Mouse (Mus musculus): ENCODE results near the gene Ogdh. TPM values are rescaled to one million over a fixed set of nuclear protein-coding genes. Genes with fewer than 3 reads are reported as not detected.

Gene Ogdh
- total RNA-seq, 2 experiments from 2014 or later = 620 to 834 TPM

DNA sequence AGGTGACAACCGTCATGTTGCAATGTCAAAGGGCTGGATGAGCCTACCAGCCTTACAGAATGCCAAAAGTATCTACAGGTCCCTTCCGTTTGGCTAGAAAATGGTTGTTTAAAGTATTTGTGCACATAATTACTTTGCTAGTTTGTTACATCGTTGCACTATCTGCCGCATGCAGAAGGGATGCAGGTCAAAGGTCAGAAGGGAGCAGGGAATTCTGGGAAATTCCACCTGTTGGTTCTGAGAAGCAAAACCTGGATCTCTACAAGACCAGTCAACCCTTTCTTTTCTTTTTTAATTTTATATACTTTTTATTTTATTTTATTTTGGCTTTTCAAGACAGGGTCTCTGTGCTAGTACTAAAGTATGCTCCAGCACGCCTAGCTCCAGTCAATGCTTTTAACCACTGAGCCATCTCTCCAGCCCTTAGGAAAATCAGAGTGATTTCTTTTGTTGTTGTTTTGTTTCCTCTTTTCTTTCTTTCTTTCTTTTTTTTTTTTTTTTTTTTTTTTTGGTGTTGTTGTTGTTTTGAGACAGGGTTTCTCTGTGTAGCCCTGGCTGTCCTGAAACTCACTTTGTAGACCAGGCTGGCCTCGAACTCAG is 96.8 kb downstream of the Ogdh start:
- intact Hi-C loops (cut with DNase I) = no loop called here
- peak overlapping the region; percentile 97 for H3K4me3 ChIP-seq
- no peak for TF ChIP-seq CTCF (IDR thresholded peaks at IDR 0.05)
- no peak for DNase-seq
- peak overlapping the region; percentile 96 for H3K27ac ChIP-seq

DNA sequence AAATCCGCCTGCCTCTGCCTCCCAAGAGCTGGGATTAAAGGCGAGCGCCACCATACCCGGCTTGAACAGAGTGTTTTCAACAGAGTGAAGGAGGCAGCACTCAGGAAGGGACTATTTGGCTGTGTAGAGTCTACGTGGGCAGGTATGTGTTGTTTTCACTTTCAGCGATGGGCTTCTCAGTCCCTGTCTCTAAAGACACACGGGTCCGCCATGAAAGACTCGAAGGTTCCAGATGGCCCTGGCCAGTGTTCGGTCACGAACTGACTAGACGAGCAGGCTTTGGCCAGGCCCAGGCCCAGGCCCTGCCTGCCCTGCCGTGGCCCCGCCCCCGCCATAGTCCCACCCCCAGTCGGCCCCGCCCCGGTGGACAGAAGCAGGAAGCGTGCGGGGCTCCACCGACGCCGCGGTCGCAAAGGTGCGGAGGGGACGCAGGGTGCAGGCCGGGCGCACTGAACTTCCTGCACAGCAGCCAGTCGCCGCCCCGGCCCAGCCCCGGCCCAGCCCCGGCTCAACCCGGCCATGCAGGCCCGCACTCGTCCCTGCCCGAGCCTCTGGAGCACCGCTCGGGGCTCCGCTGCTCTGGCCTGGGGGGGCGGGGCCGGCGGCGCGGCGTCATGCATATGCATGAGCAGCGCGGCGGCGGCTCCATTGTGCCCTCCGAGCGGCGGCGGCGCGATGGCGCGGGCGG is 97.4 kb downstream of the Ogdh start, which contains the start of gene Zmiz2:
Zmiz2 (plus strand) TSS at position 349 of the 688 bp plus-strand sequence.
- intact Hi-C loops (cut with DNase I) = no loop called here
- peak within 1 kb of the TSS; percentile 96 for H3K27ac ChIP-seq
- TF ChIP-seq CTCF (IDR thresholded peaks at IDR 0.05) = no peak
- peak within 1 kb of the TSS; percentile 97 for H3K4me3 ChIP-seq
- DNase-seq = peak; percentile 98

DNA sequence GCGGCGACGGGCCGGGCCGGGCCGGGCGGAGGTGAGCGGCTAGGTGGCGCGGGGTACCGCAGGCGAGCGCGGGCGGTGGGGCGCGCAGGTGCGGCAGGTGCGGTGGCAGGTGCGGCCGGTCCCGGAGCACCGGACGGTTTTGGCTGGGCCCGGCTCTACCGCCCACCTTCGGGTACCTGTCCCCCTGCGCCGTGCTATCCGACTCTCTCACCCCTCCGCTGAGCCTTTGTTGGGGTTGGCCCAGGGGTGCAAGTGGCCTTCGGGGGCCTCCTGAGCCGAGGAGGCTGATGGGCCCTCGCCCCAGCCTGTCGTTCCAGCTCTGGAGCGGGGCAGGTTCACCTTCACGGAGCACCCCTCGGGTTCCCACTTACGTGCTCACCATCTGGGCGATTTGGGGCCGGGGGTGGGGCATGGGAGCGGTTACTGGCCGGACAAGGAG is 98.1 kb downstream of the Ogdh start:
- Histone ChIP-seq H3K4me3 (peak overlapping the region; percentile 97), H3K27ac (peak overlapping the region; percentile 87)
- intact Hi-C loops (cut with DNase I) = no loop called here
- no peak for TF ChIP-seq CTCF (IDR thresholded peaks at IDR 0.05)
- DNase-seq = peak; percentile 50

DNA sequence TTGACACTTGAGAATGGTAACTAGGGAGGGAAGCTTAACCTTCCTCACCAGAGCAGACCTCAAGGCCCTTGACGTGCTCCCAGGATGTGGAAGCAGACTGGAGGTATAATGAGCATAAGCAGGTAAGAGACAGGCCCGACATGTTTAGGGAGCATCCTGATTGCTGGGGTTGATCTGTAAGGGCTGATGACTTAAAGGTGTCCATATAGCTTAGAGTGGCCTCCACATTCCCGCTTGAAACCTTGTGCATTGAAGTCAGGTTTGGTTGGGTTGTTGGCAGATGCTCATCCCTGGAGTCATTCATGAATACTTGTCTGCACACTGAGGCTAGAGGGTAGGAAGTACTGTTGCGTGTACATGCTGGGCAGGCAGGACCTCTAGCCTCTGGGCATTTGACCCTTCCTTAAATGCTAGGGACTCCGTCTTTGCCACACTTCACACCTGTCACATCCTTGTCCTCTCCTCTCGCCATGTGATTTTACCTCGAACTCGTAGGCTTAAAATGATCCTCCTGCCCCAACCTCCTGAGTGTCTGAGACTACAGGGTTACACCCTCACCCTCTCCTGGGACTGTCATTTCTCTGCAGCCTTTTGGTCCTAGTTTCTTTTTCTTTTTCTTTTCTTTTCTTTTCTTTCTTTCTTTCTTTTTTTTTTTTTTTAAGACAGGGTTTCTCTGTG is 99.1 kb downstream of the Ogdh start:
- no peak for TF ChIP-seq CTCF (IDR thresholded peaks at IDR 0.05)
- peak overlapping the region; percentile 87 for H3K27ac ChIP-seq
- intact Hi-C loops (cut with DNase I) = no loop called here
- peak overlapping the region; percentile 97 for H3K4me3 ChIP-seq
- DNase-seq = no peak

DNA sequence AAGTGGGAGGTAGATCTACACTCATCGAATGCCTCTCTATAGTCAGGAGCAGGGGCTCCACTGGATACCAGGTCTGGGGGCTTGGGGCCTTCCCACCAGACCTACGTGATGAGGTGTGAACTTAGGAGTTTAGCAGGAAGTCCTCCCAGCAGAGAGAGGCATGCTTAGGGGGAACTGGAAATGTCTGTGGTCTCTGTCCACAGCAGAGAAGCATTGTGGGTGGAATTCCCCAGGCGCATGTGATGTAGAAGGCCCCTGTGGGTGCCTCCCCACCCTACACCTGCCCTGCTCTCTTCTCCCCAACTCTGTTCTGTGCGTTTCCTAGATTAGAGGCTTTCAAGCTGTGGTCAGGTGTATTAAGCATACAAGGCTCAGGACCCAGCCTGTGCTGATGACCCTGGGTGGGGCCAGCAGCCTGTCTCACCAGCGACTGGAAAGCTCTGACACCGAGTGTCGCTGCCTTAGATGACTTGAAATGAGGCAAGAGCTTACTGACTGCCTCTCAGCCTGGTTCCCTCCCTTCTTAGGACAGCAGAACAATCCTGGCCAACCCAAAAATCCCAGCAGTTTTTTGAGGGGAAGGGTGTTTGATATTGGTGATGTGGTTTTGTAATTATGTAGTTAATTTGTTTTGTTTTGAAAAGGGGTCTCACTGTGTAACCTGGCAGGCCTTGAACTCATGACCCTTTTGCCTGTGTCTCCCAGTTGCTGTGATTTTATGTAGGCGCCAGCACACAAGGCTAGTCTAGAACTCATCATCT is 100.3 kb downstream of the Ogdh start:
- intact Hi-C loops (cut with DNase I) = no loop called here
- H3K27ac ChIP-seq = peak overlapping the region; percentile 28
- TF ChIP-seq CTCF (IDR thresholded peaks at IDR 0.05) = no peak
- no peak overlapping the region for H3K4me3 ChIP-seq
- DNase-seq = no peak

DNA sequence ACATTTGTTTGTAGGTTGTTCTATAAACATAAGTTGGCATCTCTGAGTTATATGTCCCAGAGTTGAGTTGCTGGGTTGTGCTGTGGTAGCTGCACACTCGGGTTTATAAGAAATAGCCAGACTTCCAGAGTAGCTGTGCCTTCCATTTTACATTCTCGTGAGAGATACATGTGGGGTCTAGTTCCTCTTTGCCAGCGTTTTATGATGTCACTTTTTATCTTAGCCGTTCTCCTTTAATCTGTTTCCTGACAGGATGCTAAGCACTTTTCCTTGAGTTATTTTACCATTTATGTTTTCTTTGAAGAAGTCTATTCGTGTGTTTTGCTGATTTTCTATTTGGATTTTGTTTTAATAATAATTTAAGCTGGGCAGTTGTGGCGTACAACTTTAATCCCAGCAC is 101.4 kb downstream of the Ogdh start:
- DNase-seq = no peak
- intact Hi-C loops (cut with DNase I) = no loop called here
- Histone ChIP-seq H3K4me3 (no peak overlapping the region), H3K27ac (0 out of 2 replicates have a peak overlapping the region, but pooled peaks have one; percentile 13)
- TF ChIP-seq CTCF (IDR thresholded peaks at IDR 0.05) = no peak

DNA sequence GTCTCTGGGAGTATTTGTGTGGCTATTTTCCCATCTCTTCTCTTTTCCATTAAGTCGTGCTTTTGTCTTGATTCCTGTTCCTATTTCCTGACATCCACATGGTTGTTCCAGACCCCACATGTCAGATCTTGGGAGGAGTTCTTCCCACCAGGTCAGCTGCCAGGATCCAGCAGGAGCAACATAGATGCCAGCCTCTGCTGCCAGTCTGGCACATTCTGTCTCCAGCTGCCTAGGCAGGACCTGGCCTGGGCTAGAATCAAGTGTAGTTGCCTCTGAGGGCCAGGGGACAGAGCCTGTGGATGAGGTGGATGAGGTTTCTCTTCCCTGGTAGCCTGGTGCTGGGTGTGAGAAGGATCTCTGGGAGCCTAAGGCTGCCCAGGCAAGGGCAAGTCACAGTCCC is 102.4 kb downstream of the Ogdh start:
- Histone ChIP-seq H3K27ac (peak overlapping the region; percentile 77), H3K4me3 (no peak overlapping the region)
- no peak for TF ChIP-seq CTCF (IDR thresholded peaks at IDR 0.05)
- DNase-seq = peak; percentile 76
- intact Hi-C loops (cut with DNase I) = no loop called here

DNA sequence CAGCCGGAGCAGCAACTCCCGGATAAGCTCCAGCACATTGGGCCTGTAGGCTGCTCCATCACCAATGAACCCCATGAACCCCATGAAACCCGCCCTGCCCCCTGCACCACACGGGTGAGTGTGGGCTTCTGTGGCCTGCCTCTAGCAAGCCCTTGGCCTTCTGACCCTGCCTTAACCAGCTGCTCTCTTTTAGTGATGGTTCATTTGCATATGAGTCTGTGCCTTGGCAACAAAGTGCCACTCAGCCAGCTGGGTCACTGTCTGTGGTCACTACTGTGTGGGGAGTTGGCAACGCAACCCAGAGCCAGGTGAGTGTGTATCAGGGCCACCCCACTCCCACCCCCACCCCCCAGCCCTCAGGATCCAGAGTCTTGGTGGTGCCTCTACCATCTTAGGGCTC is 104.1 kb downstream of the Ogdh start:
- no peak for DNase-seq
- no peak overlapping the region for H3K27ac ChIP-seq
- no peak for TF ChIP-seq CTCF (IDR thresholded peaks at IDR 0.05)
- intact Hi-C loops (cut with DNase I) = no loop called here
- no peak overlapping the region for H3K4me3 ChIP-seq

DNA sequence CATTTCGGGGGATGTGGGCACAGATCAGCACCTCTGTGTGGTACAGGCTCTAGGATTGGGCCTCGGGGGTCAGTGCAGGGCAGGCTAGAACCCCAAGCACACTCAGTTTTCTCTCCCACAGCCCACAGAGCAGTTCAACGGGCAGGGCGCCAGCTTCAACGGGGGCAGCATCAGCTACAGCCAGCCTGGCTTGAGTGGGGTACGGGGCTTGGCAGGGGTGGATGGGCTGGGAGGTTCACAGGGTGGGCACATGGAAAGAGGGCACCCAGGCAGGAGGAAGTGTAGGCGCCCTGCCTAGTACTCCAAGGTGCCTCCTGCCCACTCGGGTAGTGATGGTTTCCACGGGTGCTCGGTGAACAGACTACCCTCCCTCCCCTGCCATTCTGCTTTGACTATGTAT is 106.7 kb downstream of the Ogdh start:
- TF ChIP-seq CTCF (IDR thresholded peaks at IDR 0.05) = no peak
- DNase-seq = no peak
- Histone ChIP-seq H3K27ac (no peak overlapping the region), H3K4me3 (no peak overlapping the region)
- intact Hi-C loops (cut with DNase I) = no loop called here

DNA sequence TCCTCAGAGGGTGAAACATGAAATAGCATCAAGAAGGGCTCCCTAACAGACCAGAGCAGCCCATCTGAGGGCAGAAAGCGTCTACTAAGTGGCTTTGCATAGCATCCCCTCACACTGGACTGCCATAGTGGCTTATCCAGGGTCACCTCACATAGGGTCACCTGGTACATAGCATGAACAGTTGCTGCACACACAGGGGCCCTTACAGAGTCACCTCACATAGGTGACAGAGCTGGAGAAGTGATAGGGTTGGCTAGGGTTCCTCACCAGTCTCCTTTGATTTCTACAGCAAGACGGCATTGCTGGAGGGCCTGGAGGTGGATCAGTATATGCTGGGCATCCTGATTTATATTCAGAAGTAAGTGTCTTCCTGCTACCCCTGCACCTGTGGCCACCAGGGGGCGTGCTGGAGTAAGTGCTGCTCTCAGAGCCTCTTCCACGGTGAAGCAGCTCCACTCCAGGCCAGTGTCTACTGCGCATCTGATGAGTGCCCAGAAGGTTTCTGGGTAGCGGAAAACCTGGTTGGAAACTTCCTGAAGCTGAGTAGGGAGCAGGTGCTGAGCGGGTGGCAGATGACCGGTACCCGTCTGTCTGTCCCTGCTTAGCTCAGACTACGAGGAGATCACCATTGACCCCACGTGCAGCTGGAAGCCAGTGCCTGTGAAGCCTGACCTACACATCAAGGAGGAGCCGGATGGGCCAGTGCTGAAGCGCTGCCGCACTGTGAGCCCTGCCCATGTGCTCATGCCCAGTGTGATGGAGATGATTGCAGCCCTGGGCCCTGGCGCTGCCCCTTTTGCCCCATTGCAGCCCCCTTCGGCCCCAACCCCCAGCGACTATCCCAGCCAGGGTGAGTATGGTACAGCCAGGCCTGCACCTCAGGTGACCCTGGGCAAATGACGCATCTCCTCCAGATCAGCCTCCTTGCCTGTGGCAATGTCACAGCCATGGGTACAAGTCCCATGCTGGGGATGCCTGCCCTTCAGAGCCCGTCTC is 111.4 kb downstream of the Ogdh start:
- intact Hi-C loops (cut with DNase I) = no loop called here
- Histone ChIP-seq H3K27ac (peak overlapping the region; percentile 90; the same call in 1 of the 2 replicates), H3K4me3 (no peak overlapping the region)
- peak; percentile 88 for DNase-seq
- TF ChIP-seq CTCF (IDR thresholded peaks at IDR 0.05) = peak; percentile 85

DNA sequence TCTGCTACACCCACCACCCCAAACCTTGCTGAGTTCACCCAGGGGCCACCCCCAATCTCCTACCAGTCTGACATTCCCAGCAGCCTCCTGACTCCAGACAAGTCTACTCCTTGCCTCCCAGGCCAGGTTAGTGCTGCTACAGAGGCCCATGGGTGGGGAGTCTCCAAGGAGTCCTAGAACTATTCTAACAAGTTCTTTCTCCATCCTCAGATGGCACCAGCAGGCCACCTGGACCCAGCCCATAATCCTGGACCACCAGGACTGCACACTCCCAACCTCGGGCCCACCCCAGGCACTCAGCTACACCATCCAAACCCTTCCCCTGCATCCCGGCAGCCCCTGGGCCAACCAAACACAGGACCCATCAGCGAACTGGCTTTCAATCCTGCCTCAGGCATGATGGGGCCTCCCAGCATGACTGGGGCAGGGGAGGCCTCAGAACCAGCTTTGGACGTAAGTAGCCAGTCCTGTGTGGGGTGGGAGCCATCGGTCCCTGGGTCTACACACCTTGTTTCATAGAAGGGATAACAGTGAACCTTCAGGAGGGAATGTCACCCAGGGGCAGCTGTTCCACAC is 112.5 kb downstream of the Ogdh start:
- no peak for TF ChIP-seq CTCF (IDR thresholded peaks at IDR 0.05)
- H3K4me3 ChIP-seq = no peak overlapping the region
- intact Hi-C loops (cut with DNase I) = no loop called here
- H3K27ac ChIP-seq = peak overlapping the region; percentile 90
- DNase-seq = no peak
